Mouse (Mus musculus) urinary bladder, postnatal 36 days (tissue): Measurements from ENCODE around the gene C2cd5.

Experiments used
- DNase-seq, 2 experiments: peaks; one replicate each; pipeline ENCODE4 v3.0.0; 2022; ENCODE audit warnings: low spot score in 2 of 2, mixed read lengths in 1 of 2

The C2cd5 gene

DNA sequence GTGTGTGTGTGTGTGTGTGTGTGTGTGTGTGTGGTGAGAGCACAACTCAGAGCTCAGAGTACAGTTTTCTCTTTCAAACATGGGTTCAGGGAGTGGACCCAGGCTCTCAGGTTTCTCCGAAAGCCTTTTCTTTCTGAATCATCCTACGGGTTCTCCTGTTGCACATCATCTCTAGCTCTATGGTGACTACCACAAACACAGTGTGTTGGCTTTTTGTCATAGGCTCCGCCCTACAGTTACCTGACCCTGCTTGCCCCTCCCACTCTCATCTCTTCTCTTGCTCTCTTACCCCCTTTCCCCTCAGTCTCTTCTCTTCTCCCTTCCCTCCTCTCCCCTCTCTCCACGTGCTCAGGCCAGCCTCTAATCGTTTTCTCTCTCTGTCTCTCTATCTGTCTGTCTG, 15.6 kb upstream of the C2cd5 start:
- no peak for DNase-seq

DNA sequence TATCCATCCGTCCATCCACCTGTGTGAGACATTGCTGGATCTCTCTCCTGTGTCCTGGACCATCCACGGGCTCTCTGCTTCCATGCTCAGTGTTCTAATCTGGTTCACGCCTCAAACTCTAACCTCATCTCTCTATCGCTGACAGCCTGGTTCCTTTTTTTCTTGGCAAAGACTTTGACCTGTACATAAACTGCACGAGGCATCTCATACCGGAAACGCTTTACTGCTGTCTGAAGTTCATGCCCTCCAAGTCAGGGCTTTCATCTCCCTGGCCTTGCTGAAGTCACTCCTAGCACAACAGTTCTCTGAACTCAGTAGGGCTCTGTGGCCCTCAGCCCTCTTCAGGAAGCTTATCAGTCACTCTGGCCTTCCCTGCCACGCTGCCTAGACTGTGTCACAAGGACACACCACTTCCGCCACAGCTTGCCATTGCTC, 15.1 kb upstream of the C2cd5 start:
- DNase-seq = no peak

DNA sequence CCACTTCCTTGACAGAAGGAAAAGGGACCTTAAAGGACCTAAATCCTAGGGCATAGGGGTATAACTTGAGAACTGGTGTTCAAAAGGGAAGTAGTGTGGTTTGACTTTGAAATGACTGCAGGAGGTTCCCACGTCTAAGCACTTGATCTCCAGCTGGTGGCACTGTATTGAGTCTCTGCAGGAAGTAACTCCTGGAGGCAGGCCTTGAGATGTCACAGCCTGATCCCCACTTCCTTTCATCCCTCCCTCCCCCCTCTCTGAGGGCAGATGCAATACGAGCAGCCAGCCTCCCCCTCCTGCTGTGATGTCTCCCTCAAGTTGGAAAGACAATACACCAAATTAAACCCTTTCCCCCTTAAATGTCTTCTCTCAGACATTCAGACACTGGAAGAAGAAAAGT, 14.6 kb upstream of the C2cd5 start:
- DNase-seq = no peak

DNA sequence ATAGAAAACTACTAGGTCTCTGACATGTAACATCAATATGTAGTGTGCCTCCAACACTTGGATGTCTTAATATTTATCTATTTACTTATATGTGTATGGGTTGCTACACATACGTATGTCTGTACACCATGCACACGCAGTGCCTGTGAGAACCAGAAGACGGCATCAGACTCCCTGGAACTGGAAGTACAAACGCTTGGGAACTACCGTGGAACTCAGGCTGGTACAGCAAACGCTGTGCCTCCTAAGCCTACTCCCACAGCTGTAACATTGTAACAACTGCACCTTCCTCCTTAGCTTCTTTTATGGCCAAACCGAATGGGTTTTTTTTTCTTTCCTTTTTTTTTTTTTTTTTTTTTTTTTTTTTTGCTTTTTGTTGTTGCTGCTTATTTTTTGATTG, 10.4 kb upstream of the C2cd5 start:
- no peak for DNase-seq

DNA sequence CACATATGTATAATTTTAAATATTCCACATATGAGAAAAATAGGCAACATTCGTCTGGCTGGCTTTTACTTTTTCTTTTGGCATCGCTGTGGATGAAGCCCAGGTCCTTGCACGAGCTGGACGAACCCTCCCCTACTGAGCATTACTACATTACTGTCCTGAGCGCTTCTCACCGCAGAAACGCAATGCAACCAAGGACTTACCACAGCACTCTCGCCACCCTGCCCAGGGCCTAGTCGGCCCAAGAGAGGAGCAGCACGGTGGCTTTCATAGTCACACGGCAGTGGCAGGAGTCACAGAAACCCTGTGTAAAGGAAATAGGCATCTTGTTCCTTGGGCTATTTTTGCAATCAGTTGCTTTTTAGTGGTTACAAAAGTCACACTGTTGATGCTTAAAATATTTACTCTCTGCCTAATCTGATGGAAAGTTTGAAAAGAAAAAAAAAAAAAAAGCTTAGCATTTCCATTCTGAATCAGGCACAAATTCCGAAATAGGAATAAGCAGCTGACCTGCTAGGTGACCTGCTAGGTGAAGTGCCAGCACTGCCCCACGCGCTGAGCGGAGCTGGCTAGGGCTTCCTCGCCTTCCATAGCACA, 9.8 kb upstream of the C2cd5 start:
- DNase-seq = no peak

DNA sequence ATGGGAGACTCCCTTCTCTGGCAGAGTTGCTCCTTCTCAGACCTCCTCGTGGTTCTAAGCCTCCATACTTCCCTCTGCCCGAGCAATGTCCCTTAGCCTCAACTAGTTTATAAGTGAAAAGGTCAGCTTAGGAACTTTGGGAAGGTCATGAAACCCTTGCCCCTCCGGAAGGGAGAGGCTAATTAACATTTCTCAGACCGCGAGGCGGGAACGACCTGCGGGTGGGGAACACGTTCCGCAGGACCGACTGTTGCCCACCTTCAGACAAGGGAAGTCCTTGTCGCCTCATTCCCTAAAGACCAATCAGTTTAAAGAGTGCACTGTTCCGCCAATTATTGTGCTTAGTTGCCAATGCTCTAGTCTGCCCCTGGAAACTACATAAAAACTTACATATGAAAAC, 8.1 kb upstream of the C2cd5 start:
- DNase-seq = no peak

DNA sequence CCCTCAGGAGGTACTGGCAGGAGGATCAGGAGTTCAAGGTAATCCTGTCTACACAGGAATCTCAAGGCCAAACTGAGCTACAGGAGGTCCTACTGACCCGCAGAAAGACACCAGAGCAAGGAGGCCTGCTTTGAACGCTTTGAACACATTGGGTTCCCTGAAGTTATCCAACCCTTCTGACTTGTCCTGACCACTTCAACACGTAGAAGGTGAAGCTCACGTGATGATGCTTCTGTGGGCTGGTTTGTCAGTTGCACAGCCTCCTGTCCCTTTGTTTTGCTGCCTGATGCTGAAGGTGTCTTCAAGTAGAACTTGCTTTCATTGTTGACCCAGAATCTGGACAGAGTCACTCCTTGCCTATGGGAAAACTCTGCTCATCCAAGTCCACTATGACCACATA, 7.7 kb upstream of the C2cd5 start:
- no peak for DNase-seq

DNA sequence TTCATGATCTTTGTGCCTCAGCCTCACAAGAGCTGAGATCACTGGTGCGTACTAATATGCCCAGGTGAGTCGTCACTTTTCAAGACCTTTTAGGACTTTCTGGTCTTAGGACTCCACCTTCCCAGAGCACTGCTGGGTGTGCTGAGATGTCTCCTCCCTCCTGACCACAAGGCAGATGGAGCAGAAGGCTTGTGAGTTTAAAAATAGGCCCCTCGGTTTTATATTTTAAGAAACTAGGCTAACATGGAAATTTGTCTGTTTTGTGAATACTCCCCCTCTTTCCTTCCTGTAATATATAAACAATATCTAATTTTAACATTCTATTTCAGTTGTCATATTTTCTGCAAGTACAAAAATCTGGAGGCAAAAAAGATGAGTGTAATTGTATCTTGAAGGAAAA, 5.8 kb upstream of the C2cd5 start:
- DNase-seq = no peak

DNA sequence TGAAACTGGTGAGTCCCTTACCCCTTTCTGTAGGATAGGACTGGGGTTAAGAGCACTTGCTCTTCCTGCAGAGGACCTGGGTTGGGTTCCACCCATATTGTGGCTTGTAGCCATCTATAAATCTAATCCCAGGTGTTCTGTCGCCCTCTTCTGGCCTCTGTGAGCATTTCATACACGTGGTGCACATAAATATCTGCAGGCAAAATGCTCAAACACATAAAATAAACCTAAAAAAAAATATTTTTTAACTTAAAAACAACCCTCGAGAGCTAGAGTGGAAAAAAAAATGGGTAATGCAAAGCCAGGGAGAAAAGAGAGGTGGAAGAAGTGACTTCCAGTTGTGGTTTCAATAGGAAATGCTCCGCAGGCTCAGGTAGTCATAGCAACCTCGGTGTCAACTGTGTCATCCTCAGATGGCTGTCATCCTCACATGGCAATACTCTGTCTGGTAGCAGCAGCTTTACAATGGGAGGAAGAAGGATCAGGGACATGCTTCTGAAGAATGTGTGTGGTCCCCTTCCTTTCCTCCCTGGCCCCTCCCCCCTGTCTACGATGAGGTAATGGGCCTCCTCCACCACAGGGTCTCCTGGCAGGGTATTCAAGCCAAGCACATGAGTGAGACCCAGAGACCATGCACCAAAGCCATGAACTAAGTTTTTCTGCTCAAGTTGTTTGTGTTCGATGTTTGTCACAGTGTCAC, 4.2 kb upstream of the C2cd5 start:
- no peak for DNase-seq

DNA sequence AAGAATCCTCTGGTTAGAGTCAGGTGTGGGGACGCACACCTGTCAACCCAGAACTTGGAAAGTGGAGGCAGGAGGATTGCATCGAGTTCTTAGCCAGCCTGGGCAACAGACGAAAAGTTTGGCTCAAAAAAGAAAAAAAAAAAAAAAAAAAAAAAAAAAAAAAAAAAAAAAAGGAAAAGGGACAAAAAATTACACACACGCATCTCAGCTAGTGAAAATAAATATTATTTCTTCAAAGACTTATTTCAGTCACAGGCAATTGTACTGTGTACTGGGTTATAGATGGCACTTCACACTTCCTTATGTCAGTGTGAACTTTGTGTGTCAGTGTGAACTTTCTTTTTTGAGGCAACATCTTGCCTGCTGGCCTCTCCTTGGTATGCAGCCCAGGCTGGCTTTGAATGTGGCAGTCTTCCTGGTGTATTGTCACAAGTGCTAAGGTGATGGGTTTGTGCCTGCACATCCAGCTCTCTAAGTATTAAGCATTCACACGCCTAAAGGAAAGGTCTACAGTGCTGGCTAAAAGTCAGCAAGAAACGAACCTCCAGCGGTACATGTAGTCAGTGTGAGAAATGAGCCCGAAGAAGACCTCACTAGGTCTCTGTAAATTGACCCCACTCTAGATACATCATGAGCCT, 656 bp upstream of the C2cd5 start:
- DNase-seq = no peak

DNA sequence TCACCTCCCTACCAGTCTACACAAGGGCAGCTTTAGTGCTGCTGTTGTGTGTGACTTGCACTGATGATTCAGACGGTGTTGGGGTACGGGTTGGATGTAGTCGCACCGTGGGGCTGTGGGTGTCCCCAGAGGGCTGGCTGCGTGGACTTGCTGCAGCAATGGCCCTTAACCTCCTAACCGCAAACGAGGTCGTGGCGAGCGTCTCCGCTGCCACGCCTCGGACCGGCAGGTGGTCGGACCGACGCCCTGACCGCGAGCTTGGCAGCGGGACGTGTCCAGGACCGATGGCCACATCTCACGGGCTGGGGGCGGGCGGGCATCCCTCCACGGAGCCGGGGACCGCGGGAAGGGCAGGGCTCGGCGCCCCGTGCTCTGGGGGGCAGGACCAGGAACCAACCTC, 660 bp downstream of the C2cd5 start:
- DNase-seq = peak; percentile 26 to 29

DNA sequence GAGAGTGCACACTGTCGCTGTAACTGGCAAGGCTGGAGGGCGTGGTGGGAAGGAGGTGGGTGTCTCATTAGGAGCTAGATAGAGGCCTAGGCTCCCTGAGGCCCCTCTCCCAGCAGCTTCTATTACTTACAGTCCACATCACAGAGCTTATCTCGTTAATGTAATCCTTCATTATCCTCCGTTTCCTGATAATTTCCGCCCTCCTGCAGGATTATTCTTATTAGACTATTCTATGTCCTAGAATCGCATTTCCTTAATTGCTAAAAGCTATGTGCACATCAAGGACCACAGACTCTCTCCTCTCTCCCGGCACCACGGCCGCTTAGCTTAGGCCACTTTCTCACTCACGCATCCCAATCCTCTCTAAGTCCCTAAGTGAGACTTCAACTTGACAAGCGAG, 4.8 kb downstream of the C2cd5 start:
- DNase-seq = no peak

DNA sequence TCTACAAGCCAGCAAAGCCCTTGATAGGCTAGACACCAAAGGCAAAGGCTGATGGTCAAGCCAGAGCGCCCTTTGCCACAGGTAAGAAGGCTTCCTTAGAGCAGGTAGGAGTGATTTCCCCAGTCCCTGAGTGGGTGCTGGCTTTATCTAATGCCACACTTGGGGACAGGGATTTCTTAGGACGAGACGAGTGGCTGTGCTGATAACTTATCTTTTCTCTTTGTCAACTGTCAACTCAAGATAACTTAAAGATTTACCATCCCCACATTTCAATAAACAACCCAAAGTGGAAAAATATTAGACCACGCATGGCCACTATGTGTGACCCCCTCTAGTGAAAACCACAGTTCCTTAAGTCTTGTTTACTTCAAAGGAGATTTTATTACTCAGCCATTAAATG, 7.1 kb downstream of the C2cd5 start:
- no peak for DNase-seq

DNA sequence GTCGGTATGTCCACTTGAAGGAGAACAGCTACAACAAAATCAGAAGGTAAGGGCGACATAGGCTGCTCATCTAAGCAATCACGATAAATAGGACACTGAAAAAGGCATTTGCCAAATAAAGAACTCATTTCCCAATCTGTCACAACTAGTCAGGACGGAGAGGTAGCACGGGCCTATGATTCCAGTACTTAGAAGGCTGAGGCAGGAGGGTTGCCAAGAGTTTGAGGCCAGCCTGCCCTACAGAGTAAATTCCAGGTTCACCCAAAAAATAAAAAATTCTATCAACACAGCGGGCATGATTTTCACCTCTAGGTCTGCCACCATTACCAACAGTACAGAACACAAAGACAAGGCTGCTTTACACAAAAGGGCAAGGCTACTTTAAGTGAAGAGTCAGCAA, 8.9 kb downstream of the C2cd5 start:
- no peak for DNase-seq

DNA sequence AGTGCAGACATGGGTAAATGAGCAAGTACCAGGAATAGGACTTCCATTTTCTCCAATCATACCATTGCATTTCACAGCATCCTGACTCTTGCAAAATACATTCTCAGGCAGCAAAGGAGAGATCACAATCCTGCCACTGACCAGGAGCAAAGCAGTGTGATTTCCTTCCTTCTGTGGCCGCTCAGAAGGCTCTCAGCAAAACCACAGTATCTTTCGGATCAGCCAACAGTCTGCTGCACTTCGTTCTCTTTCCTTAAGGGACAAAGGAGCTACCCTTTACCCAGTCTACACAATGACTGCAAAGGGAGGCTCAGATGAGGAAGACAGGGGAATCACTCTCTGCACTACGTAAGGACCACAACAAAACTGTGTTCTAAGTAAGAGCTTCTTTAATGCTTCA, 12.6 kb downstream of the C2cd5 start:
- no peak for DNase-seq

DNA sequence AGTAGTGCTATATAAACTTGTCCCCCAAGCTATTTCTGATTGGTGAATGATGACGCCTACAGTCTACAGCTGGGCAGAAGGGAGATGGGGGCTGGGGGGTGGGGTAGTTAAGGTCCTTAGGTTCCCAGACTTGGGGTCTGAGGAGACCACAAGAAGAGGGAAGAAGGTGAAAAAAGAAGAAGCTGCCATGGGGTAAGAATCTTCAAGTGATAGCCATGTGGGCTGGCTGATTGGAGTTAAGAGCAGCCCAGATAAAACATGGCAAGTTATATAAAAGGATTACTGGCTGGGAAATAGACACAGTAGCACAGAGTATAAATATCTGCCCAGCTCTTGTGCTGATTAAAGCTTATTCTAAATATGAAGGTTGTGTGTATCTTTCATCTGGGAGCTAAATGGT, 14.0 kb downstream of the C2cd5 start:
- no peak for DNase-seq

DNA sequence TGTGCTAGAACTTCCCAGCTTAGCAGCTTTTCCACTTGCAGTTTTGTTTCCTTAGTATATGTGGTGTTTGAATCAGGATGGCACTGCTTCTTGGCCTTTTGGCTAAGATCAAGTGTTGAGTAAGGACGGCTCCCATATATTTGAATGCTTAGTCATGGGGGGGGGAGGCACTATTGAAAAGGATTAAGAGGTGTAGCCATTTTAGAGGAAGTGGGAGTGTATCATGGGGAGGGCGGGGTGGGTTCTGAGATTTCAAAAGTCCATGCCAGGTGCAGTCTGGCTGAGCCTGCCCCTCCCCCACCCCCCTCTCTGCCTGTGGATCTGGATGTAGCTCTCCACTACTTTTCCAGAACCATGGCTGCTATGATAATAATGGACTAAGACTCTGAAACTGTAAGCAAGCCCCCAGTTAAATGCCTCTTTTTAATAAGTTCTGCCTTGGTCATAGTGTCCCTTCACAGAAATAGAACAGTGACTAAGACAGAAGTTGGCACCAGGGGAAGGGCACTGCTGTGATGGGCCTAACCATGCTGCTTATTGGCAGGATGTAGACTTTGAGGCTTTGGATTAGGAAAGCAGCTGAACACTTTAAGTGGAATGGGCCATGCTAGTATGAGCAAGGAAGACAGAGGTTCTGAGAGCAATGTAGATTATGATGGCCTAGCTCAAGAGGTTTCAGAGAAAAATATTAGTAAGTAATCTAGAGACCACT, 15.5 kb downstream of the C2cd5 start:
- DNase-seq = no peak

DNA sequence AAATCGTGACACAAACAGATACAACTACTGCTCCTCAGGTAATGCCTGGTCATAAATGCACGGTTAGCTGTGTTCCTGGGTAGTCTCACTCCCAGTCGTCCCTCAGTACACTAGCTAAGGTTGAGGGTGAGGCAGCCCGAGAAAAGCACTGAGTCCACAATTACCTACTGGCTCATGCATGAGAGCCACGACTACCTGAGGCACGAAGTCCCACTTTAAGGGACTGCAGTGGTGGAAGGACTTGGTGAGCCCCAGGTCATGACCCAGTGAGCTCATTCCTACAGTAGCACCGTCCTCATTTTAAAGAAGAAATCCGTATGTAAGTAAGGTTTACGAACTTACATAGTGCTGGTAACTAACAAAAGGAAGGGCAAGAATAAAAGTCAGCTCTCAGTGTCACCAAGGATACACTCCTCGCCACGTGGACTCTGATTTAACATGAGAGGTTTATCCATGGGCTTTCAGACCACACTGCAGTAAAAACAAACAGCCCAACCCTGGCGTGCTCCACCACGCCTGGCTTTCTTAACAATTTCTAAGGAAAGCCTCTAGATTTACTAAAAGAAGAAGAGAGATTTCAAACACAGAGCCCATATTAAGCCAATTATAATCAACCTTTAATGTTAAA, 18.3 kb downstream of the C2cd5 start:
- no peak for DNase-seq

DNA sequence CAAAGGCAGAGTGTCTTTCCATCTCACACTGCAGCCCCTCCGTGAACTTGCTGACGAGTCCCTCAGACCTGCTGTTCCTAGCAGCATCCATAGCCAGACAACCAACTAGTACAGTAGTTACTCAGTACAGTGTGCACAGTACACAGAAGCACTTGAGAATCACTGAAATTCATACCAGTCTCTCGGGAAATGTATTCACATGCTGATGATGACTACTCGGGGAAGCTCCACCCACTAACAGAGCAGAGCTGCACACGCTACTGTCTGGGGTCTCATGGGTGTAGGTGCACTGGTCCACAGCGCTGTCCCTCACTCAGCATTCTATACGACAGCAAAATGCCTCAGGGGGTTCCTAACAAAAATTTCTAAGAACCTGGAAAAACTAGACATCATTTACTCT, 19.2 kb downstream of the C2cd5 start:
- DNase-seq = no peak

DNA sequence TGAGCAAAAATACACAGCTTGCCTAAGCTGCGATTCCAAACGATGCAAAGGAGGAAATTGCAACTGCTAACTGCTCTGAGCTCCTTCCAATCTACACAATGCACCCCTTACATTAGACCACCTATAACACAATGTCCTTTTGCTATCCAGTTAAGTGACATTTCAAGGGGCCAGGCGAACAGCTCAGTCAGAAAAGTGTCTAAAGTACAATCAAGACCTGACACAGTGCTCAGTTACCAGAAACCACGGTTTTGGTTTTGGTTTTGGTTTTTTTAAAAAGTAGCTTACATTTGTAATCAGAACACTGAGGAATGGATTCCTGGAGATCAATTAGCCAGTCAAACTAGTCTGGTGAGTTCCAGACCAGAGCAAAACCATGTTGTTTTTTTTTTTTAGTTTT, 20.8 kb downstream of the C2cd5 start:
- DNase-seq = no peak

DNA sequence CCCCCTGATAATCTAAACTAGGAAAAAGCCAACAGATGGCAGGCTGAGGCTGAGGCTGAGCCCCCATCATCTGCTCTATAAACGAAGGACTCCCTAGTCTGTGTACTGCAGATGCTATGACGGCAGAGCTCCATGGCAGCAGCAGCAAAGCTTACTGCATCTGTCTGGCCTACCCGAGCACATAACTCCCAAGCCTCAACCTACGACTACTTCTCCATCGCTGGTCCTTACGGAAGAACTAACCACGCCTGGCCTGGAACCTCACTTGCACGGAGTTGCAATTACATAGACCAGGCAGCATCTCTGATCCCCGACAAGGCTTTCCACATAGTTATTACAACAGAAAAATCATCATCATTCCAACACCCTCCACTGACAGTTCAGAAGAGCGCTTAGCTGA, 23.5 kb downstream of the C2cd5 start:
- DNase-seq = no peak

DNA sequence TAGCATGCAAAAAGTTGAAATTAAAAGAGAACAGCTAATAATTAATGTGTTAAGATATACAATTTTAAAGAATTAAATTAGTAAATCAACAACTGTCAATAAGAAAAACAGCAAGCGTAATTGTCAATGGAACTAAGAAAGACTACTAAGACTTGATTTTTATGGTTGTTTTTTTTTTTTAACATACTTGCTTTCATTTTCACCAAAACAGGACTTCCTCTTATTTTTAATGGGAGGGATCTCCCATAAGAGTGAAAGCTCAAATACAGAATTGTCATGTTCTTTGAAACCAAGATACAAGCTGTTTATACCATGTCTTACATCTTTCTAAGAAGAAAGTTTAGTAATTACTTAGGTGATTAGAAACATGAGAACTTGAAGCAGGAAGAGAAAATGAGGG, 26.0 kb downstream of the C2cd5 start:
- DNase-seq = no peak
